Mouse (Mus musculus) adrenal gland, adult (tissue): ENCODE results near the gene Disp1.

Experiments
- DNase-seq, 2 experiments: peaks; one replicate each; pipeline ENCODE4 v3.0.0; 2022 to 2023; ENCODE audit warnings: low spot score in 1 of 2; ENCODE audit not compliant: inconsistent age in 2 of 2

Gene Disp1

DNA sequence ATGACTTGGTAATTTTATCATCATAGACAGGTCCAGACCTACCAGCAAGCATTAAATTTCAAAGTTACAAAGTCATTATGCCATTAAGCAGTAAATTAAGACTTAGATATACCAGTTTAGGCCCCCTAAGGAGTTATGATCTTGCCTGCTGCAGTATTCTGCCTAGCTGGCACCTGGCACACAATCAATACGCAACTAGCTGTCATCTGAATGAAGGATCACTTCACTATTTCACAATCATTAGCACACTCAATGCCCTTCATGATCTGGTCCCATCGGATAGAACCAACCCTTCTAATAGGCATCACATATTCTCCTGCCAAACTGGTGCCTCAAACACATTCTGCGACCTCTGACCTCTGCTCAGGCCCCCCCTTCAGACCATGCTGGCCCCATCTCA is 14.2 kb downstream of the Disp1 start:
- DNase-seq: peak; percentile 11 to 71

GRCm38 (mm10) chr1:183200926-183201325 is 20.4 kb downstream of the Disp1 start:
- DNase-seq: no peak

DNA sequence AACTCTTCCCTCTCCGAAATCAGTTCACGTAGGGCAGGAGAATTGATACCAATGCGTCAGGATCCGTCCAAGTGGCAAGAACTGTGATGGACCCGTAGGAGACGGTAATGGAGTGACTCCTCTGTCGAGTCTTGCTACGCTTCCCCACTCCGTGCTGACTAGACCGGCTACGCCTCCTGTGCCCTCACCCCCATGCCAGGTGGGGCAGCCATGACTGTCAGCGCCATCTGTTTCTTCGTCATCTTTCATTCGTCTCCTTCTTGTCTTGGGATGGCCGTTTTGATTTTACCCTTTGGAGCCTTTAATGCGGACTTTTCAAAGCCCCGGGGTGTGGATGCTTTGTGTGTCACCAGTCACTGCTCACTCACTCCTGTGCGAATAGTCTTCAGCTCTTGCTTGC is 26.6 kb downstream of the Disp1 start:
- no peak for DNase-seq

- peak in 1 of 2 experiments; percentile 53 for DNase-seq
Observed at GRCm38 (mm10) chr1:183194151-183194550, 27.2 kb downstream of the Disp1 start.

GRCm38 (mm10) chr1:183191398-183191797 is 29.9 kb downstream of the Disp1 start:
- no peak for DNase-seq

GRCm38 (mm10) chr1:183190456-183190855 is 30.9 kb downstream of the Disp1 start:
- DNase-seq: no peak

- no peak for DNase-seq
Observed at GRCm38 (mm10) chr1:183189014-183189662, 32.2 kb downstream of the Disp1 start.

DNA sequence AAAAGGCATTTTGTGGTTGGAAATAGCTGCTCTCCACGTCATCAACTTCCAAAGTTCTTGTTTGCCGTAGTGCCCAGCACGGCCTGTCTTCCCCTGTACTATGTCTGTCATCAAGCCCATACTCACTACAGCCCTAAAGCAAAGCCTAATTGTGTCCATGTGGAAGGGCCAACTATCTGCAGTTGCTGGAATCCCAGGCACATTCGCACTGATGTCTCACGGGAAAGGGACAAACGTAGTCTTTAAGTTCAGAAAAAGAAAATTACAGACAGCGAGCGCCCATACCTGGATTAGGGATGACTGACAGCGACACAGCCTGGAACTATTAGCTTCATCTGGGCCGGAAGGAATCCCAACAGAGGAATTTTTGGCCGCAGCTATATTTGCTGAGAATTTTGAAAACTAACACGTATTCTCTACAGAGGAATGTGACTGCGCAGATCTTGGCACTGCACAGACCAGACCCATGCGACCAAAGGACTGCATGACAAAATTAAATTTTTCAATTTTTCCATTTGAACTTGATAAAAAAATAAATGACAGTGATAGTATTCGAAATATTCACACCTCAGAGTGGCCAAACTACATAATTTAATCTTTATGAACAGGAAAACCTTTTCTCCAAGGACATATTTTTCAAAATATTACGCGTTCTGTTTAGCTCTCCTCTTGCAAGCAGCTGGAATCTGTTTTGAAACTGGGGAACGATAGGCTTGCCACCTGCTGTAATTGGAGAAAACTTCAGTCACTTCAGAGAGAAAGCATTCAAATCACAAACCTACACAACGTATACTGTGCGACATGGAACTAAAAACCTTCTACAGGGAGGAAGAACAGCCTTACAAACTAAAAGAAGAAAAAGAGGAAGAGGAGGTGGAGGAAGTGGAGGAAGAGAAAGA is 33.0 kb downstream of the Disp1 start:
- no peak for DNase-seq

GRCm38 (mm10) chr1:183185560-183185959 is 35.8 kb downstream of the Disp1 start:
- no peak for DNase-seq

GRCm38 (mm10) chr1:183184681-183185080 is 36.6 kb downstream of the Disp1 start:
- DNase-seq: no peak

DNA sequence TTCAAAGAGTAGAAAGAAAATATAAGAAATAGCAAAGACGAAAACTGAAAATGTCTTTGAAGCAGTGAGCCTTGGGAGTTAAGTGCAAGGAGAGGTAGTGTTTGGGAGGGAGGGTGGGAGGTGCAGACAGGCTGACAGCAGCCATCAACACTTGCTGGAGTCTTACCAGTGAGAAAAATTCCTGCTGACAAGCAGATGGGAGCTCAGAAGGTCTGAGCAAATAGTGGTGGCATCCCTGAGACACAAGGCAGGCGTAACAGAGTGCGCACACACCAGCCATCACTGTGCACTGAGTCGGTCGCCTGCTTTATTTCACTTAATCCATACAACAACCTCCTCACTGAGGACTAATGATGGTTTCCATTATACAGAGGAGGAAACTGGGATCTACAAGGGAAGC is 37.8 kb downstream of the Disp1 start:
- no peak for DNase-seq

DNA sequence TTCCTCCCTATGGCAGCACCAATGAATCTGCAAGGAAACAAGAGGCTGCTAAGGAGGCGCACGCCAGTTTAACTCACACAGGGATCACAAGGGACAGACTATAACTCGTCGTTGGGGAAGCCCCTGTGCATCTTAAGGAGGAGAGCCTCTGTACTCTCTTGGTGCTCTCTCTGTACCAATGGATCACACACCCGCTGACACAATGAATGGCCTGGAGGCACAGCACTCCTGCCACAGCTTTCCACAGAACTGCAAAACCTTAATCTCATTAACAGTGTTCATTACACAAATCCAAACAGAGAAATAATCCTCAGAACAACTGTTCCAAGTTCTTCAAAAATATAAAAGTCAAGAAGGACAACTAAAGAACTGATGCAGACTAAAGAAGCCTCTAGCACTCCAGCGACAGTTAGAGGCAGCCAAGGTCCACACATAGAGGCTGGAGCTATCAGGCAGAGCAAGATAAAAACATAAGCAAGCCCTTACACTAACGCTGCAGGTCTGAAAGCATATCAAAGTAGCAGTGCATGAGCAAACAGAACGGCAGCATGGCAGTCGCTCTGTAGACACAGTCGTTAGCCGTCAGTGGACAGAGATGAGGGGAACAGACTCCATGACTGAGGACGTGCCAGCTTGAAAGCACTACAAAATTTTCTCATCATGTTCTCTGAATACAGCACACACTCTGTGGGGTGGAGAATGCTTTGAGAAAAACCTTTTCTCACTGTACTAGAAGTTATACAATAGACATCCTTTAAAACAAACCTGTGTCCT is 38.5 kb downstream of the Disp1 start:
- DNase-seq: no peak

- DNase-seq: no peak
Observed at GRCm38 (mm10) chr1:183181030-183181395, 40.3 kb downstream of the Disp1 start.

GRCm38 (mm10) chr1:183180301-183181029 is 40.9 kb downstream of the Disp1 start:
- DNase-seq: no peak

DNA sequence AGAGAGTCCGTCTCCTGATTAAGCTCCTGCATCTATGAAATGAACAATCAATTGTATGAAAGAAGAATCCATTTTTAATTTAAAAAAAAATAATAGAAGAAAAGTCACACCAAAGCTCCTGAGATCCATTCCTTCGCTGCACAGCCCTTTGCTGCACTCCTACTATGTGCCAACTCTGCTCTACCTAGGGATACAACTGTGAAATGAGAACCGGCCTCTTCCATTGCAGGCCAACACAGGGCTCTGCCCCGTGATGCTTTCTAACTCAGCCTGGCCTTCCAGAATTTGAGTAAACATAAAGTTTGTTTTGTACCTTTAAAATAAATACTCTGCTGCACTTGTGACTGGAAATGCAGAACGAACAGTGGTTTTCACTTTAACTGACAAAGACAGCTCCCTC is 42.0 kb downstream of the Disp1 start:
- DNase-seq: no peak

GRCm38 (mm10) chr1:183175236-183175635 is 46.1 kb downstream of the Disp1 start:
- DNase-seq: peak in 1 of 2 experiments; percentile 36

GRCm38 (mm10) chr1:183171095-183171494 is 50.2 kb downstream of the Disp1 start:
- DNase-seq: no peak

DNA sequence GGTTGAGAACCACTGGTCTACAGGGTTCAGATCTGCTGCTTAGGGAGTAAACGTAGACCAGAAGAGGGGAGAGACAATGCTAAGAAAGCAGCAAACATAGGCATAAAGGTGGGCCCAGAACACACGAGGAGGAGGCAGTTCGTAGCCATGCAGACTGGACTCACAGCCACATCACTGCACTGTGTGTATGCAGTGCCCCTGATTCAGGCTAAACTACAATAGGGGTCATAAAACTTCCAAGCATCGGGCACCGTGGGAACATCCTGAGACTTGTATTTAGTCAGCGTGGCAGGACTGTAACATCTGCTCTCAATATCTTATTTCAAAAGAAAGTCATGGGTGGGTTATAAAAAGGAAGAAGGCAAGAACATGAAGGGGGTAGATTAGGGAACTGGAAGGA is 52.9 kb downstream of the Disp1 start:
- DNase-seq: no peak

DNA sequence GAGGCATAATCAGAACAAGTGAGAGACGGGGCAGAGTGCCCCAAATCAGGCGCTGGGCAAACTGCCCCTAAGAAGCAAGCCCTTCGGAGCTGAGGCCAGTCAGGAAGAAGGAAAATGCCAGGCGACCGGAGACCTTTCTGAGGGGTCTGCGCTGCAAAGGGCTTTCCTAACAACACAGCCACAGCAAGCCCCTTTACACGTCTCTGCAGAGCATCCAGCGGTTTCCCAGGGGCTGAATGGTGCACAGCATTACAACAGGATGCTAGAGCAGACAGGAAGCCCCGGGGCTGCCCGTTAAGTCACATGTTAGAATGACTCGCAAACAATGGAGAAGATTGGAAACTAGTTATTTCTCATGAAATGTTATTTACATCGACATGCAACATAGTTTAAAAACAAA is 53.5 kb downstream of the Disp1 start:
- DNase-seq: no peak

DNA sequence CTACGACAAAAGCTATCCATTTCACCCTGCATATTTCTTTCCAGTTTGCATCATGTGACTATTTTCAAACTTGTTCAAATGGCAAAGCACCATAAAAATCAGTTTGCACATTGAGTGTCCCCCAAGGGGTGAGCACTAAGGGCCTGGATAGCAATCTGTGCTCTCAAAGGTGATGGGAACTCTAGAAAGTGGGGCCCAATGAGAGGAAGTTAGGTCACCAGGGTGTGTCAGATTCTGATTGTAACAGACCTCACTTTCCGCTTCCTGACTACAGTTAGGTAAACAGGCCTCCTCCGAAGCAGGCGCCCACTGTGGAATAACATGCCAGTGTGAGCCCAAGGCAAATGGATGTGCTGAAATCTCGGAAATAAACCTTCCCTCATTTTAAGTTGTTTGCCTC is 54.6 kb downstream of the Disp1 start:
- no peak for DNase-seq

DNA sequence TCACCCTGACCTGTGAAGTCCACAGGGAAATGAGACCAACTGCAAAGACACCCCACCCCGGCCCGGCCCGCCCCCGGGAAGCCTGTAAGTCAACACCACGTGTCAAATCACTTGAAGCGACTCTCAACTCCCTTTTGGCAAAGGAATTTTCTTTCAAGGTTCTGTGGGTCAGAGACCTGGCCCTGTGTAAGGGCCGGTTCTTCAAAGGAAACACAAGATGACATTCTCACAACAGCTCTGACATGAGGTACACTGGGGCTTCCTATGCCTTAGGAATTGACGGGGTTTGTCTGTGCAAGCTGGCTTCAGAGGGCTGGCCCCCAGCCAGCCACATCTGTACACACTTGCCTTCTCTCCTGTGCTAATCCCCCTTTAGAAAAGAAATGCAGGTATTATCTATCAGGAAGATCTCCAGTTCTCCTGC is 56.7 kb downstream of the Disp1 start:
- peak in 1 of 2 experiments; percentile 51 for DNase-seq
